Mouse (Mus musculus) Patski (cell line): ENCODE data around the gene Kif1a. TPM values are rescaled to one million over a fixed set of nuclear protein-coding genes. Genes with fewer than 3 reads are reported as not detected.
A peak's percentile ranks its signal among the peaks of the same experiment; 100 is the strongest.

Source experiments
- ATAC-seq: fragments of 100-300 bp; one replicate; pipeline ENCODE4 v1.8.0; 2021
- CTCF ChIA-PET: fragments of 350-600 bp; sonication (Branson Sonifier 250); formaldehyde crosslinking; loops from one replicate; lab custom pipeline; 2022; ENCODE audit warnings: inconsistent platforms; lab: Charles Lee
- POLR2A ChIA-PET: fragments of 350-600 bp; sonication (Branson Sonifier 250); formaldehyde crosslinking; loops from one replicate; lab custom pipeline; 2022; ENCODE audit warnings: antibody characterized with exemption, inconsistent platforms; lab: Charles Lee
- DNase-seq: peaks from one replicate; pipeline ENCODE4 v3.0.0-alpha.2; 2011; ENCODE audit warnings: low read depth, low spot score
- H3K27me3 ChIP-seq: fragments of 371-371 bp; one replicate; pipeline ENCODE4 v1.5.1; 2021
- CTCF ChIP-seq: fragments of 100-300 bp; IDR thresholded peaks from one replicate; pipeline ENCODE4 v1.5.1; 2021
- in situ Hi-C: fragments of 300-500 bp; cut with MboI; formaldehyde crosslinking; loops from 3 replicates; pipeline ENCODE4 v1.11.1; 2018; ENCODE audit warnings: low pct_unique_long_range_greater_than_20kb, mixed read lengths
- polyA plus RNA-seq: library from polyadenylated mRNA; unstranded; gene quantifications from one replicate; pipeline ENCODE4 v1.2.3, GENCODE M21; 2021

Gene Kif1a
- polyA plus RNA-seq, 1 experiment from 2014 or later: not detected

GRCm38 (mm10) chr1:93098956-93099355 is 2.8 kb downstream of the Kif1a start:
- in situ Hi-C loops: no loop called here
- TF ChIP-seq CTCF: no peak
- ATAC-seq: no peak
- POLR2A ChIA-PET: no interaction called here
- peaks cover 57% of the 10 kb centered on the region for H3K27me3 ChIP-seq
- DNase-seq: no peak
- CTCF ChIA-PET: no interaction called here

GRCm38 (mm10) chr1:93092582-93092981 is 9.2 kb downstream of the Kif1a start:
- CTCF ChIA-PET: interaction anchor here (1.3 to 1.7 kb wide), 2 partner anchors 12 to 91 kb away, joined by 3 to 5 read pairs; no protein-coding TSS in a partner anchor
- POLR2A ChIA-PET: interaction anchor here (0.7 kb wide), 1 partner anchor 10 kb away, joined by 3 read pairs; no protein-coding TSS in a partner anchor
- ATAC-seq (no peak), DNase-seq (no peak)
- no peak for TF ChIP-seq CTCF
- in situ Hi-C loops: no loop called here
- H3K27me3 ChIP-seq: peaks cover 15% of the 10 kb centered on the region

GRCm38 (mm10) chr1:93085136-93085535 is 16.6 kb downstream of the Kif1a start:
- in situ Hi-C loops: no loop called here
- TF ChIP-seq CTCF: no peak
- CTCF ChIA-PET: no interaction called here
- DNase-seq (no peak), ATAC-seq (no peak)
- H3K27me3 ChIP-seq: peaks cover 21% of the 10 kb centered on the region
- POLR2A ChIA-PET: no interaction called here

GRCm38 (mm10) chr1:93083420-93084285 is 18.1 kb downstream of the Kif1a start:
- ATAC-seq (no peak), DNase-seq (no peak)
- TF ChIP-seq CTCF: no peak
- in situ Hi-C loops: no loop called here
- ChIA-PET POLR2A (interaction anchor here (1.1 to 1.6 kb wide), 2 partner anchors 9 to 16 kb away, joined by 3 read pairs; no protein-coding TSS in a partner anchor), CTCF (no interaction called here)
- H3K27me3 ChIP-seq: peaks cover 21% of the 10 kb centered on the region

GRCm38 (mm10) chr1:93082121-93082520 is 19.6 kb downstream of the Kif1a start:
- H3K27me3 ChIP-seq: peaks cover 14% of the 10 kb centered on the region
- CTCF ChIA-PET: no interaction called here
- in situ Hi-C loops: no loop called here
- ATAC-seq: no peak
- no peak for TF ChIP-seq CTCF
- POLR2A ChIA-PET: interaction anchor here (1.6 kb wide), 1 partner anchor 11 kb away, joined by 3 read pairs; no protein-coding TSS in a partner anchor
- no peak for DNase-seq

- peaks cover 6% of the 10 kb centered on the region for H3K27me3 ChIP-seq
- ChIA-PET CTCF (interaction anchor here (0.8 to 1.4 kb wide), 4 partner anchors 11 to 66 kb away, joined by 3 to 5 read pairs (median 3); no protein-coding TSS in a partner anchor), POLR2A (no interaction called here)
- ATAC-seq: no peak
- TF ChIP-seq CTCF: peak; percentile 86
- no peak for DNase-seq
- in situ Hi-C loops: no loop called here
These were observed 20.7 kb downstream of the Kif1a start for GRCm38 (mm10) chr1:93080930-93081589.

GRCm38 (mm10) chr1:93079602-93080001 is 22.1 kb downstream of the Kif1a start:
- in situ Hi-C loops: no loop called here
- ChIA-PET POLR2A (no interaction called here), CTCF (no interaction called here)
- no peak for TF ChIP-seq CTCF
- DNase-seq: no peak
- peaks cover 6% of the 10 kb centered on the region for H3K27me3 ChIP-seq
- ATAC-seq: no peak

GRCm38 (mm10) chr1:93072279-93072865 is 29.4 kb downstream of the Kif1a start:
- DNase-seq: no peak
- CTCF ChIA-PET: no interaction called here
- in situ Hi-C loops: no loop called here
- no peak for TF ChIP-seq CTCF
- POLR2A ChIA-PET: no interaction called here
- no peak for ATAC-seq
- H3K27me3 ChIP-seq: peaks cover 24% of the 10 kb centered on the region

- POLR2A ChIA-PET: no interaction called here
- CTCF ChIA-PET: no interaction called here
- in situ Hi-C loops: no loop called here
These were observed 30.2 kb downstream of the Kif1a start for GRCm38 (mm10) chr1:93071487-93071971.

GRCm38 (mm10) chr1:93070881-93071280 is 30.9 kb downstream of the Kif1a start:
- H3K27me3 ChIP-seq: peaks cover 32% of the 10 kb centered on the region
- no peak for TF ChIP-seq CTCF
- DNase-seq: no peak
- in situ Hi-C loops: no loop called here
- ATAC-seq: no peak
- CTCF ChIA-PET: no interaction called here
- POLR2A ChIA-PET: no interaction called here

More at GRCm38 (mm10) chr1:93071487-93071971, 30.2 kb downstream of the Kif1a start:
- peaks cover 30% of the 10 kb centered on the region for H3K27me3 ChIP-seq
- DNase-seq (no peak), ATAC-seq (no peak)
- no peak for TF ChIP-seq CTCF
